Mouse (Mus musculus) liver (tissue): ENCODE data around the gene Zfyve21.

Source experiments
- DNase-seq: peaks from one replicate; pipeline ENCODE4 v3.0.0-alpha.2; 2020; ENCODE audit warnings: mixed read lengths

Gene Zfyve21

GRCm38 (mm10) chr12:111800459-111801183 lies 13.3 kb upstream of the Zfyve21 start:
- no peak for DNase-seq

- no peak for DNase-seq
These were observed 10.4 kb upstream of the Zfyve21 start for GRCm38 (mm10) chr12:111803538-111803937.

- no peak for DNase-seq
These were observed 5.2 kb upstream of the Zfyve21 start for GRCm38 (mm10) chr12:111808775-111809174.

- DNase-seq: peak; percentile 90
These were observed 4.2 kb upstream of the Zfyve21 start for GRCm38 (mm10) chr12:111809762-111810161.

GRCm38 (mm10) chr12:111812075-111812474 lies 1.9 kb upstream of the Zfyve21 start:
- DNase-seq: no peak

- no peak for DNase-seq
These were observed 1.4 kb upstream of the Zfyve21 start for GRCm38 (mm10) chr12:111812611-111813010.

- peak; percentile 43 for DNase-seq
These were observed 732 bp upstream of the Zfyve21 start for GRCm38 (mm10) chr12:111813111-111813765.

- DNase-seq: peak; percentile 47
These were observed 1.1 kb downstream of the Zfyve21 start for GRCm38 (mm10) chr12:111814769-111815762.

- DNase-seq: peak; percentile 20
These were observed 2.6 kb downstream of the Zfyve21 start for GRCm38 (mm10) chr12:111816528-111816927.

GRCm38 (mm10) chr12:111816967-111817366 lies 3.0 kb downstream of the Zfyve21 start:
- DNase-seq: peak; percentile 88

- no peak for DNase-seq
These were observed 4.0 kb downstream of the Zfyve21 start for GRCm38 (mm10) chr12:111817991-111818390.

GRCm38 (mm10) chr12:111819936-111820335 lies 6.0 kb downstream of the Zfyve21 start:
- no peak for DNase-seq

- DNase-seq: no peak
These were observed 6.7 kb downstream of the Zfyve21 start for GRCm38 (mm10) chr12:111820708-111821107.

GRCm38 (mm10) chr12:111821931-111822330 lies 8.0 kb downstream of the Zfyve21 start:
- no peak for DNase-seq

GRCm38 (mm10) chr12:111827556-111827955 lies 13.6 kb downstream of the Zfyve21 start:
- no peak for DNase-seq

GRCm38 (mm10) chr12:111829447-111829846 lies 15.5 kb downstream of the Zfyve21 start:
- DNase-seq: no peak

- DNase-seq: no peak
These were observed 16.0 kb downstream of the Zfyve21 start for GRCm38 (mm10) chr12:111829954-111830353.

- peak; percentile 42 for DNase-seq
These were observed 16.4 kb downstream of the Zfyve21 start for GRCm38 (mm10) chr12:111830375-111830774.

GRCm38 (mm10) chr12:111832643-111833042 lies 18.7 kb downstream of the Zfyve21 start:
- peak; percentile 44 for DNase-seq

GRCm38 (mm10) chr12:111833457-111833856 lies 19.5 kb downstream of the Zfyve21 start:
- peak; percentile 82 for DNase-seq

- DNase-seq: no peak
These were observed 28.8 kb downstream of the Zfyve21 start for GRCm38 (mm10) chr12:111842565-111843433.

GRCm38 (mm10) chr12:111843470-111843869 lies 29.5 kb downstream of the Zfyve21 start:
- DNase-seq: no peak
